Mouse (Mus musculus): ENCODE results near the gene Tmem30c.

DNA sequence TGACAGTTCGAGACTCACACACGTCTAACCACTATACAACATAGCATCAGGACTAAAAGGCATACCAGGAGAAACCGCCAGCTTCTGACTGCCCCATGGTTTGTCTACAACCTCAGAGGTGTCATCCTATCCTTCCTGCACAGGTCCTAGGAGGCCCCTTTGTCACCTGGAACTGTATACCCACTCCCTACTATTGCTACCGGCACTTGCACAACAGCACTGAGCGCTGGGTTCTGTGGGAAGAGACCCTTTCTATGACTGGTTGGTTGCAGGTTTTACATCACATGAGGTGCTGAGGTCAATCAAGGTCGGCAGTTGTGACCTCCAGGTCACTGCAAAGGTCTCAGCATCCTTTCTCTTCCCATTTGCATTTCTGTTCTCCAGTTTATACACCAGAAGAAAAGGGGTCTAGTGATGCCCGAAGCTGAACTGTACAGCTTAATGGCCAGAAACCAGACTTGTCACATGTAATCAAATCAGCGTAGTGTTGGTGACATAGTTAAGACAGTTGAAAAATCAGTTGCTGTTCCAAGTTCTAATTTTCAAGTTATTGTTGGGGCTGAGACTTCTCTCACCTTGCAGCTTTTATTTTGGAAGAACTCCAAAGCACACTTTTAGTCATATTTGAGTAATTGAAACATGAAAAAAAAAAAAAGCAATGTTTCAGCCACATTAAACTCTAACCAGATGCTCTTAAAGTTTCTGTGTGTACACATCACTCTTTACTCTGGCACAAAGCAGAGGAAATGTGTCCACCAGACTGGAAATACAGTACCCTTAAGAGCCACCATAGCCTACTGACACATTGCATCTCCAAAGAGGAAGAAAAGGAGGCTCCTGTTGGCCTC is 47.3 kb upstream of the Tmem30c start:
- TF ChIP-seq CTCF (conservative IDR thresholded peaks at IDR 0.05; ENCODE audit: insufficient read depth, insufficient read length, low read depth, low read length) (no peak), POLR2A (IDR thresholded peaks at IDR 0.05; ENCODE audit: low read depth, low read length) (no peak)
